Mouse (Mus musculus) kidney, embryonic 15.5 days (tissue): ENCODE measurements around the gene Dagla. TPM values are rescaled to one million over a fixed set of nuclear protein-coding genes. Genes with fewer than 3 reads are reported as not detected.

ENCODE experiments used
- ATAC-seq: fragments of 200-750 bp; cut with Nextera tagmentation; replicated peaks from 2 replicates; pipeline ENCODE4 v1.8.0; 2017; ENCODE audit warnings: moderate TSS enrichment; ENCODE audit not compliant: low FRiP score
- H3K27ac ChIP-seq: fragments of 300-500 bp; sonication (generic); 2 replicates; pipeline ENCODE4 v1.5.1; 2015; ENCODE audit warnings: mild to moderate bottlenecking, inconsistent platforms
- H3K27me3 ChIP-seq: fragments of 300-500 bp; sonication (generic); 2 replicates; pipeline ENCODE4 v1.6.1; 2015; ENCODE audit warnings: inconsistent platforms
- H3K36me3 ChIP-seq: fragments of 300-500 bp; sonication (generic); 2 replicates; pipeline ENCODE4 v1.6.1; 2015; ENCODE audit warnings: inconsistent platforms
- H3K4me1 ChIP-seq: fragments of 300-500 bp; sonication (generic); 2 replicates; pipeline ENCODE4 v1.6.1; 2015; ENCODE audit warnings: inconsistent platforms
- H3K4me2 ChIP-seq: fragments of 300-500 bp; sonication (generic); 2 replicates; pipeline ENCODE4 v1.6.1; 2015; ENCODE audit warnings: moderate library complexity, mild to moderate bottlenecking, inconsistent platforms
- H3K4me3 ChIP-seq: fragments of 300-500 bp; sonication (generic); replicated peaks from 2 replicates; pipeline ENCODE4 v1.5.1; 2015; ENCODE audit warnings: mild to moderate bottlenecking, inconsistent platforms
- H3K9ac ChIP-seq: fragments of 300-500 bp; sonication (generic); 2 replicates; pipeline ENCODE4 v1.6.1; 2015; ENCODE audit warnings: mild to moderate bottlenecking, inconsistent platforms
- H3K9me3 ChIP-seq: fragments of 300-500 bp; sonication (generic); replicated peaks from 2 replicates; pipeline ENCODE4 v1.6.1; 2016; ENCODE audit warnings: inconsistent platforms
- WGBS: fragments of 180-500 bp; shearing (Covaris S2); methylation state at CpG from one replicate; pipeline ENCODE4 v1.1.7; 2015; ENCODE audit warnings: mixed read lengths; 5-methylcytosine and 5-hydroxymethylcytosine counted together
- polyA plus RNA-seq: library from polyadenylated mRNA; unstranded; fragments of >200 nt; fragmentation: Nextera tagmentation; extraction: Ambion mirVana; gene quantifications from 2 replicates; pipeline ENCODE4 v1.2.1, GENCODE M21; 2015

Gene Dagla
- polyA plus RNA-seq, 1 experiment from 2014 or later, result 3.7 TPM

GRCm38 (mm10) chr19:10205051-10205450 lies 99.6 kb downstream of the Dagla start:
- ATAC-seq, result no peak
- peaks cover 16% of the 10 kb centered on the region for H3K4me1 ChIP-seq
- no peak overlapping the region for H3K9ac ChIP-seq
- WGBS, result 69% methylated on average over 6 of the region's 6 CpGs
- peak overlapping the region; percentile 91; the same call in 1 of the 2 replicates for H3K27ac ChIP-seq
- no peaks in the 10 kb centered on the region for H3K9me3 ChIP-seq
- H3K27me3 ChIP-seq, result no peaks in the 10 kb centered on the region
- H3K4me3 ChIP-seq, result peak overlapping the region; percentile 74
- peak overlapping the region; percentile 81 for H3K4me2 ChIP-seq
- H3K36me3 ChIP-seq, result peaks cover 65% of the 10 kb centered on the region

- Histone ChIP-seq H3K27ac (peak overlapping the region; percentile 91), H3K4me1 (peaks cover 16% of the 10 kb centered on the region), H3K9ac (peak overlapping the region; percentile 84), H3K36me3 (peaks cover 65% of the 10 kb centered on the region), H3K4me2 (peak overlapping the region; percentile 81), H3K27me3 (no peaks in the 10 kb centered on the region), H3K4me3 (peak overlapping the region; percentile 74), H3K9me3 (no peaks in the 10 kb centered on the region)
- WGBS, result 2% methylated on average over 5 of the region's 5 CpGs
- ATAC-seq, result peak; percentile 34
These were observed 100.1 kb downstream of the Dagla start for GRCm38 (mm10) chr19:10204616-10205001.

- Histone ChIP-seq H3K4me2 (peak within 1 kb of the TSS; percentile 81), H3K9me3 (no peaks in the 10 kb centered on the region), H3K4me3 (peak within 1 kb of the TSS; percentile 74), H3K27ac (peak within 1 kb of the TSS; percentile 91), H3K36me3 (peaks cover 65% of the 10 kb centered on the region), H3K9ac (peak within 1 kb of the TSS; percentile 84), H3K4me1 (peaks cover 16% of the 10 kb centered on the region), H3K27me3 (no peaks in the 10 kb centered on the region)
- ATAC-seq, result peak; percentile 92
- under 1% methylated on average over 40 of the region's 40 CpGs for WGBS
These were observed 100.6 kb downstream of the Dagla start, which contains the start of the genes Tmem258 and Fen1 for GRCm38 (mm10) chr19:10203848-10204615. Gene Tmem258, plus strand, starts transcription at chr19:10204014. Gene Fen1, minus strand, starts transcription at chr19:10204169.

GRCm38 (mm10) chr19:10203146-10203847 lies 101.4 kb downstream of the Dagla start:
- H3K9me3 ChIP-seq, result no peaks in the 10 kb centered on the region
- H3K27ac ChIP-seq, result peak overlapping the region; percentile 91
- peaks cover 63% of the 10 kb centered on the region for H3K36me3 ChIP-seq
- peak overlapping the region; percentile 84 for H3K9ac ChIP-seq
- H3K4me1 ChIP-seq, result peaks cover 16% of the 10 kb centered on the region
- WGBS, result 1% methylated on average over 23 of the region's 23 CpGs
- H3K27me3 ChIP-seq, result no peaks in the 10 kb centered on the region
- H3K4me2 ChIP-seq, result peak overlapping the region; percentile 81
- H3K4me3 ChIP-seq, result peak overlapping the region; percentile 74
- ATAC-seq, result peak; percentile 67

- no peak for ATAC-seq
- Histone ChIP-seq H3K27me3 (no peaks in the 10 kb centered on the region), H3K9ac (no peak overlapping the region), H3K4me2 (no peak overlapping the region), H3K36me3 (peaks cover 77% of the 10 kb centered on the region), H3K4me3 (no peak overlapping the region), H3K9me3 (no peaks in the 10 kb centered on the region), H3K4me1 (peaks cover 9% of the 10 kb centered on the region), H3K27ac (no peak overlapping the region)
- WGBS, result 31% methylated on average over 3 of the region's 3 CpGs
These were observed 106.0 kb downstream of the Dagla start for GRCm38 (mm10) chr19:10198723-10199122.

- no peak overlapping the region for H3K27ac ChIP-seq
- H3K36me3 ChIP-seq, result peaks cover 82% of the 10 kb centered on the region
- no peak overlapping the region for H3K4me2 ChIP-seq
- H3K4me3 ChIP-seq, result no peak overlapping the region
- no peaks in the 10 kb centered on the region for H3K27me3 ChIP-seq
- no peaks in the 10 kb centered on the region for H3K9me3 ChIP-seq
- peaks cover 8% of the 10 kb centered on the region for H3K4me1 ChIP-seq
- ATAC-seq, result no peak
- WGBS, result 77% methylated on average over 2 of the region's 2 CpGs
- no peak overlapping the region for H3K9ac ChIP-seq
These were observed 106.4 kb downstream of the Dagla start for GRCm38 (mm10) chr19:10198286-10198685.

GRCm38 (mm10) chr19:10197130-10197529 lies 107.5 kb downstream of the Dagla start:
- no peaks in the 10 kb centered on the region for H3K4me1 ChIP-seq
- no peak overlapping the region for H3K9ac ChIP-seq
- H3K36me3 ChIP-seq, result peaks cover 93% of the 10 kb centered on the region
- no peak overlapping the region for H3K4me2 ChIP-seq
- ATAC-seq, result no peak
- H3K4me3 ChIP-seq, result no peak overlapping the region
- H3K27me3 ChIP-seq, result no peaks in the 10 kb centered on the region
- no peaks in the 10 kb centered on the region for H3K9me3 ChIP-seq
- no peak overlapping the region for H3K27ac ChIP-seq
- 90% methylated on average over 4 of the region's 4 CpGs for WGBS

Other genes with a start within 250 kb of the Dagla start
- 76.5 and 98.4 TPM in 2 replicates for gene Fads2, start 203.1 kb downstream of the Dagla start, polyA plus RNA-seq
- 95.3 and 108 TPM in 2 replicates for gene Fads1, start 122.0 kb downstream of the Dagla start, polyA plus RNA-seq
- 477 and 511 TPM in 2 replicates for gene Tmem258, start 100.9 kb downstream of the Dagla start, polyA plus RNA-seq
- 109 and 111 TPM in 2 replicates for gene Fen1, start 100.7 kb downstream of the Dagla start, polyA plus RNA-seq
- gene Myrf, start 64.1 kb downstream of the Dagla start, polyA plus RNA-seq, result 3.3 and 4.2 TPM in 2 replicates
- gene Syt7, start 84.2 kb upstream of the Dagla start, polyA plus RNA-seq, result 1.5 and 2.3 TPM in 2 replicates
- 0.69 and 0.73 TPM in 2 replicates for gene Lrrc10b, start 152.6 kb upstream of the Dagla start, polyA plus RNA-seq
- not detected in 2 replicates for gene Ppp1r32, start 178.1 kb upstream of the Dagla start, polyA plus RNA-seq
- gene Cpsf7, start 220.4 kb upstream of the Dagla start, polyA plus RNA-seq, result 48.0 and 49.6 TPM in 2 replicates
- gene Sdhaf2, start 221.3 kb upstream of the Dagla start, polyA plus RNA-seq, result 59.4 and 61.4 TPM in 2 replicates